Mouse (Mus musculus) embryonic facial prominence, embryonic 12.5 days (tissue): Measurements from ENCODE around the gene Ptprq. TPM values are rescaled to one million over a fixed set of nuclear protein-coding genes. Genes with fewer than 3 reads are reported as not detected.

Source experiments
- ATAC-seq: fragments of 200-750 bp; cut with Nextera tagmentation; 2 replicates; pipeline ENCODE4 v1.8.0; 2017; ENCODE audit not compliant: insufficient number of reproducible peaks, insufficient read depth, low FRiP score, low TSS enrichment
- H3K27ac ChIP-seq: fragments of 300-500 bp; sonication (generic); 2 replicates; pipeline ENCODE4 v1.5.1; 2016; ENCODE audit warnings: mild to moderate bottlenecking
- H3K27me3 ChIP-seq: fragments of 300-500 bp; sonication (generic); 2 replicates; pipeline ENCODE4 v1.6.1; 2016; ENCODE audit warnings: mild to moderate bottlenecking, moderate library complexity
- H3K36me3 ChIP-seq: fragments of 300-500 bp; sonication (generic); 2 replicates; pipeline ENCODE4 v1.6.1; 2016; ENCODE audit warnings: mild to moderate bottlenecking
- H3K4me1 ChIP-seq: fragments of 300-500 bp; sonication (generic); 2 replicates; pipeline ENCODE4 v1.6.1; 2016
- H3K4me2 ChIP-seq: fragments of 300-500 bp; sonication (generic); replicated peaks from 2 replicates; pipeline ENCODE4 v1.6.1; 2016; ENCODE audit warnings: mild to moderate bottlenecking, moderate library complexity
- H3K4me3 ChIP-seq: fragments of 300-500 bp; sonication (generic); 2 replicates; pipeline ENCODE4 v1.5.1; 2016; ENCODE audit warnings: mild to moderate bottlenecking
- H3K9ac ChIP-seq: fragments of 300-500 bp; sonication (generic); 2 replicates; pipeline ENCODE4 v1.6.1; 2016; ENCODE audit warnings: mild to moderate bottlenecking, moderate library complexity
- H3K9me3 ChIP-seq: fragments of 300-500 bp; sonication (generic); 2 replicates; pipeline ENCODE4 v1.6.1; 2016; ENCODE audit warnings: mild to moderate bottlenecking, moderate library complexity
- WGBS: fragments of 180-500 bp; shearing (Covaris S2); methylation state at CpG from one replicate; pipeline ENCODE4 v1.1.7; 2016; 5-methylcytosine and 5-hydroxymethylcytosine counted together
- polyA plus RNA-seq: library from polyadenylated mRNA; unstranded; fragments of >200 nt; fragmentation: Nextera tagmentation; extraction: Ambion mirVana; gene quantifications from 2 replicates; pipeline ENCODE4 v1.2.1, GENCODE M21; 2016

The Ptprq gene
- polyA plus RNA-seq, 1 experiment from 2014 or later: 0.17 TPM

- Histone ChIP-seq H3K4me1 (no peaks in the 10 kb centered on the region), H3K27me3 (no peaks in the 10 kb centered on the region), H3K9ac (no peak overlapping the region), H3K4me3 (no peak overlapping the region), H3K4me2 (no peak overlapping the region), H3K36me3 (no peaks in the 10 kb centered on the region), H3K27ac (no peak overlapping the region), H3K9me3 (no peaks in the 10 kb centered on the region)
- no peak for ATAC-seq
- 72% methylated on average over 1 of the region's 1 CpGs for WGBS
Measured at GRCm38 (mm10) chr10:107626648-107627047, 93.2 kb downstream of the Ptprq start.

- ATAC-seq: no peak
- whole genome bisulfite sequencing: 85% methylated on average over 4 of the region's 4 CpGs
Measured at GRCm38 (mm10) chr10:107624211-107624610, 95.6 kb downstream of the Ptprq start.

GRCm38 (mm10) chr10:107615460-107615859 is 104.4 kb downstream of the Ptprq start:
- WGBS: 26% methylated on average over 2 of the region's 2 CpGs
- Histone ChIP-seq H3K27ac (no peak overlapping the region), H3K4me1 (peaks cover 3% of the 10 kb centered on the region; the same call in 1 of the 2 replicates)

More at GRCm38 (mm10) chr10:107624211-107624610, 95.6 kb downstream of the Ptprq start:
- H3K9ac ChIP-seq: no peak overlapping the region
- no peak overlapping the region for H3K4me3 ChIP-seq
- no peaks in the 10 kb centered on the region for H3K27me3 ChIP-seq
- H3K4me2 ChIP-seq: no peak overlapping the region
- H3K9me3 ChIP-seq: no peaks in the 10 kb centered on the region
- H3K36me3 ChIP-seq: no peaks in the 10 kb centered on the region
- H3K4me1 ChIP-seq: no peaks in the 10 kb centered on the region
- H3K27ac ChIP-seq: no peak overlapping the region

GRCm38 (mm10) chr10:107601371-107601770 is 118.5 kb downstream of the Ptprq start:
- Histone ChIP-seq H3K27me3 (no peaks in the 10 kb centered on the region), H3K4me3 (no peak overlapping the region), H3K9me3 (no peaks in the 10 kb centered on the region), H3K4me2 (no peak overlapping the region), H3K27ac (no peak overlapping the region), H3K9ac (no peak overlapping the region), H3K36me3 (no peaks in the 10 kb centered on the region), H3K4me1 (no peaks in the 10 kb centered on the region)
- ATAC-seq: no peak
- WGBS: 87% methylated on average over 6 of the region's 6 CpGs

More at GRCm38 (mm10) chr10:107615460-107615859, 104.4 kb downstream of the Ptprq start:
- H3K36me3 ChIP-seq: no peaks in the 10 kb centered on the region
- ATAC-seq: peak; percentile 47; the same call in 1 of the 2 replicates
- H3K9ac ChIP-seq: no peak overlapping the region
- H3K4me3 ChIP-seq: no peak overlapping the region
- no peaks in the 10 kb centered on the region for H3K9me3 ChIP-seq
- no peak overlapping the region for H3K4me2 ChIP-seq
- no peaks in the 10 kb centered on the region for H3K27me3 ChIP-seq

- Histone ChIP-seq H3K9me3 (no peaks in the 10 kb centered on the region), H3K27me3 (no peaks in the 10 kb centered on the region), H3K9ac (no peak overlapping the region), H3K27ac (no peak overlapping the region), H3K4me3 (no peak overlapping the region), H3K4me2 (no peak overlapping the region), H3K36me3 (no peaks in the 10 kb centered on the region), H3K4me1 (no peaks in the 10 kb centered on the region)
- WGBS: 68% methylated on average over 5 of the region's 5 CpGs
- no peak for ATAC-seq
Measured at GRCm38 (mm10) chr10:107583360-107583759, 136.5 kb downstream of the Ptprq start.

- no peaks in the 10 kb centered on the region for H3K36me3 ChIP-seq
- no peak overlapping the region for H3K9ac ChIP-seq
- no peak for ATAC-seq
- H3K4me2 ChIP-seq: no peak overlapping the region
- H3K4me1 ChIP-seq: no peaks in the 10 kb centered on the region
- WGBS: 32% methylated on average over 3 of the region's 3 CpGs
- no peak overlapping the region for H3K4me3 ChIP-seq
- H3K27me3 ChIP-seq: no peaks in the 10 kb centered on the region
- H3K27ac ChIP-seq: no peak overlapping the region
- H3K9me3 ChIP-seq: no peaks in the 10 kb centered on the region
Measured at GRCm38 (mm10) chr10:107569044-107569443, 150.8 kb downstream of the Ptprq start.

GRCm38 (mm10) chr10:107568261-107568660 is 151.6 kb downstream of the Ptprq start:
- Histone ChIP-seq H3K4me3 (no peak overlapping the region), H3K27ac (no peak overlapping the region), H3K9me3 (no peaks in the 10 kb centered on the region), H3K4me2 (no peak overlapping the region), H3K4me1 (no peaks in the 10 kb centered on the region), H3K27me3 (no peaks in the 10 kb centered on the region), H3K9ac (no peak overlapping the region), H3K36me3 (no peaks in the 10 kb centered on the region)
- no peak for ATAC-seq
- 81% methylated on average over 4 of the region's 4 CpGs for WGBS

- WGBS: 6% methylated on average over 13 of the region's 13 CpGs
- H3K9ac ChIP-seq: no peak overlapping the region
Measured at GRCm38 (mm10) chr10:107562875-107563274, 157.0 kb downstream of the Ptprq start.

GRCm38 (mm10) chr10:107560881-107561280 is 159.0 kb downstream of the Ptprq start:
- H3K9me3 ChIP-seq: no peaks in the 10 kb centered on the region
- no peaks in the 10 kb centered on the region for H3K36me3 ChIP-seq
- no peak for ATAC-seq
- no peak overlapping the region for H3K4me3 ChIP-seq
- no peaks in the 10 kb centered on the region for H3K4me1 ChIP-seq
- H3K27me3 ChIP-seq: no peaks in the 10 kb centered on the region
- H3K9ac ChIP-seq: no peak overlapping the region
- no peak overlapping the region for H3K27ac ChIP-seq
- H3K4me2 ChIP-seq: no peak overlapping the region

More at GRCm38 (mm10) chr10:107562875-107563274, 157.0 kb downstream of the Ptprq start:
- Histone ChIP-seq H3K4me3 (no peak overlapping the region), H3K27ac (no peak overlapping the region), H3K9me3 (no peaks in the 10 kb centered on the region), H3K4me1 (no peaks in the 10 kb centered on the region), H3K36me3 (no peaks in the 10 kb centered on the region), H3K4me2 (peak overlapping the region; percentile 16; the same call in 1 of the 2 replicates), H3K27me3 (no peaks in the 10 kb centered on the region)
- 0 out of 2 replicates have a peak, but pooled peaks have one; percentile 60 for ATAC-seq

GRCm38 (mm10) chr10:107543026-107543425 is 176.8 kb downstream of the Ptprq start:
- H3K4me3 ChIP-seq: no peak overlapping the region
- H3K27me3 ChIP-seq: no peaks in the 10 kb centered on the region
- no peak overlapping the region for H3K9ac ChIP-seq
- no peaks in the 10 kb centered on the region for H3K36me3 ChIP-seq
- H3K4me1 ChIP-seq: no peaks in the 10 kb centered on the region; the same call in 1 of the 2 replicates
- ATAC-seq: no peak
- WGBS: 21% methylated on average over 1 of the region's 1 CpGs
- H3K9me3 ChIP-seq: no peaks in the 10 kb centered on the region
- no peak overlapping the region for H3K4me2 ChIP-seq
- H3K27ac ChIP-seq: no peak overlapping the region

- Histone ChIP-seq H3K4me2 (no peak overlapping the region), H3K27me3 (no peaks in the 10 kb centered on the region), H3K4me1 (no peaks in the 10 kb centered on the region), H3K4me3 (no peak overlapping the region), H3K9me3 (no peaks in the 10 kb centered on the region), H3K9ac (no peak overlapping the region), H3K27ac (no peak overlapping the region), H3K36me3 (no peaks in the 10 kb centered on the region)
- 76% methylated on average over 1 of the region's 1 CpGs for WGBS
- ATAC-seq: no peak
Measured at GRCm38 (mm10) chr10:107528758-107529157, 191.1 kb downstream of the Ptprq start.

- 75% methylated on average over 5 of the region's 5 CpGs for WGBS
- H3K9me3 ChIP-seq: no peaks in the 10 kb centered on the region
- no peaks in the 10 kb centered on the region for H3K27me3 ChIP-seq
- no peak overlapping the region for H3K4me3 ChIP-seq
- H3K9ac ChIP-seq: no peak overlapping the region
- no peak for ATAC-seq
- no peaks in the 10 kb centered on the region for H3K4me1 ChIP-seq
- H3K4me2 ChIP-seq: no peak overlapping the region
- no peaks in the 10 kb centered on the region for H3K36me3 ChIP-seq
- no peak overlapping the region for H3K27ac ChIP-seq
Measured at GRCm38 (mm10) chr10:107519216-107519615, 200.6 kb downstream of the Ptprq start.

- Histone ChIP-seq H3K9ac (no peak overlapping the region), H3K27ac (no peak overlapping the region), H3K27me3 (no peaks in the 10 kb centered on the region), H3K9me3 (no peaks in the 10 kb centered on the region), H3K36me3 (no peaks in the 10 kb centered on the region), H3K4me3 (no peak overlapping the region), H3K4me1 (no peaks in the 10 kb centered on the region), H3K4me2 (no peak overlapping the region)
- no peak for ATAC-seq
- 70% methylated on average over 7 of the region's 7 CpGs for WGBS
Measured at GRCm38 (mm10) chr10:107516641-107517040, 203.2 kb downstream of the Ptprq start.
